Mouse (Mus musculus): ENCODE measurements around the gene Pfkfb4.

DNA sequence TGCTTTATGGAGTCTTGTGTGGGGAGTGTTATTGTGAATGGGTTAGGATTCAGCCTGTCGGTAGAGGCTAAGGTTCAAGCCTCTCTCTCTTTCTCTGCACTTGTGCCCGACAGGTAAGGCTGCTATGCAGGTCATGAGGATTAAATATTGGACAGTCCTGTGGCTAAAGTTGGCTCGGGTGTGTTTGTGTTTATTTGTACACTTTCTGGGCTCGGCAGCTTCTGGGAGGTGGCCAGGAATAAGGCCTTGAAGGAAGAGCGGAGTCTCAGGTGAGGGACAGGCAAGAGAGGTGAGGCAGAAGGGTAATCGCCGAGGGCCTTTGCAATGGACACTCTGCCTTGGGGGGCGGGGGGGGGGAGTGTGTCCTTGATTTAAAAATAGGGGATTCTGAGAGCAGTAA, 48.6 kb downstream of the Pfkfb4 start:
- TF ChIP-seq EP300 (IDR thresholded peaks at IDR 0.05; ENCODE audit: low read depth) = no peak
- no peak for TF ChIP-seq CTCF (IDR thresholded peaks at IDR 0.05; ENCODE audit: low read depth)

Measured in liver, postnatal 0 days (tissue).